Mouse (Mus musculus): ENCODE results near the gene Myo15b. TPM values are rescaled to one million over a fixed set of nuclear protein-coding genes. Genes with fewer than 3 reads are reported as not detected.

The Myo15b gene
- polyA plus RNA-seq, 1 experiment = 12.1 TPM

DNA sequence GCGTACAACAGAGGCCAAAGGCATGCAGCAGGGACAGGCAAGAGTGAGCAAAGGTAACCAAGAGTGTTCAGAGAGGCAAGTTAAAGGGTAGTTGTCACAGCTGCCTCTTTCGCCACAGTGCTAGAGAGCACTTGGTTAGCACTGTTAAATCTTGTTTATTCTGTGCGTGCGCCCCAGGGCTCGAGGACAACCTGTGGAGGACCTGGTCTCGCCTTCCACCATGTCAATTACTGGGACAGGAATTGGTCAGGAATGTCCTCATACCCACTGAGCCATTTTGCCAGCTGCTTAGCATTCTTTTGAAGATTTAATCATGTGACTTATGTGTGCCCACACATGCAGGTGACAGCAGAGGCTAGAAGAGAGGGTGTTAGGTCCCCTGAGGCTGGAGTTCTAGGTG, 31.0 kb downstream of the Myo15b start:
- no peak for TF ChIP-seq POLR2A (IDR thresholded peaks at IDR 0.05; ENCODE audit: control insufficient read depth, low read depth, low read length)
- no peak for TF ChIP-seq CTCF (IDR thresholded peaks at IDR 0.05; ENCODE audit: control insufficient read depth, insufficient read depth, insufficient replicate concordance, low read depth, low read length)
- no peaks in the 10 kb centered on the region for H3K27me3 ChIP-seq (ENCODE audit: control insufficient read depth, insufficient read depth, low read length)
- peaks cover 3% of the 10 kb centered on the region for H3K4me1 ChIP-seq (ENCODE audit: control insufficient read depth, insufficient read depth, low read length)
- no peak overlapping the region for H3K27ac ChIP-seq (ENCODE audit: control insufficient read depth, insufficient read depth, low read depth, low read length)
- no peaks in the 10 kb centered on the region for H3K36me3 ChIP-seq (ENCODE audit: control insufficient read depth, insufficient read depth, low read length)
- H3K4me3 ChIP-seq (ENCODE audit: control insufficient read depth, low read depth, low read length) = no peak overlapping the region

DNA sequence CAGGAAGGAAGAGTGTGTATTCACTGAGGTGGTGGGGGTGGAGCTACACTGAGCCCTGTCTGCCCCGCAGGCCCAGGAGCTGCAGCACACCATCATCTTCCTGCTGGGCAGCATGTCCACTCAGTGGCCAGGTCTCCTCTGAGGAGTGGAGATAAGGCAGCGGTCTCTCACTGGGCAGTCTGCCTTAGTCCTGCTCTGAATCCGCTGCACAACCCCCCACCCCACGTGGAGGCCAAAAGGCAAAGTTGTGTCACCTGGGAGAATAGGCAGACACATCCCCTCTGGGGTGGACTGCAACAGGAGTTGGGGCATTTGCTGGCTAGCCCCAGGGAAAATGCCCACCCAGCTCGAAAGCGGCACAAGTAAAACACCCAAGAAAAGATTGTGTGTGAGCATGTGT, 34.0 kb downstream of the Myo15b start:
- H3K36me3 ChIP-seq (ENCODE audit: control insufficient read depth, insufficient read depth, low read length) = no peaks in the 10 kb centered on the region
- TF ChIP-seq CTCF (IDR thresholded peaks at IDR 0.05; ENCODE audit: control insufficient read depth, insufficient read depth, insufficient replicate concordance, low read depth, low read length) (no peak), POLR2A (IDR thresholded peaks at IDR 0.05; ENCODE audit: control insufficient read depth, low read depth, low read length) (no peak)
- H3K4me1 ChIP-seq (ENCODE audit: control insufficient read depth, insufficient read depth, low read length) = no peaks in the 10 kb centered on the region; the same call in none of the 2 replicates
- H3K4me3 ChIP-seq (ENCODE audit: control insufficient read depth, low read depth, low read length) = no peak overlapping the region
- no peaks in the 10 kb centered on the region for H3K27me3 ChIP-seq (ENCODE audit: control insufficient read depth, insufficient read depth, low read length)
- no peak overlapping the region for H3K27ac ChIP-seq (ENCODE audit: control insufficient read depth, insufficient read depth, low read depth, low read length)

DNA sequence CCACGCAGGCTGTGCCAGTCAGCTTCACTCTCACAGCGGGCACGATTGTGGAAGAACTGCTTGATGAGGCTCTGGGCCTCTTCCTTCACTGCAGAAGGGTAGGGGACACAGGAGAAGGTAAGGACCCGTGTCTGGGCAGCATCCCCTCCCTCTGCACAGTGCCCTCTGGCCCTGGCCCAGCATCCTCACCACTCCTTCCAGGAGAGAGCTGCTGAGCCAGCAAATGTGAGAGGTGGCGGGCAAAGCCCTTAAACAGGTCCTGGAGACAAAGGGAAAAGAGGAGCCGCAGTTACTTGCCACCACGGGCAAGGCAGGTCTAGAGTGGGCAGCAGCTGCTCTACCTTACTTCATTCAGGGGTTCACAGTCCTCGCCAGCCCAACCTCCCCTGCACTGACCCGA, 34.9 kb downstream of the Myo15b start:
- no peaks in the 10 kb centered on the region for H3K36me3 ChIP-seq (ENCODE audit: control insufficient read depth, insufficient read depth, low read length)
- no peak for TF ChIP-seq CTCF (IDR thresholded peaks at IDR 0.05; ENCODE audit: control insufficient read depth, insufficient read depth, insufficient replicate concordance, low read depth, low read length)
- TF ChIP-seq POLR2A (IDR thresholded peaks at IDR 0.05; ENCODE audit: control insufficient read depth, low read depth, low read length) = no peak

DNA sequence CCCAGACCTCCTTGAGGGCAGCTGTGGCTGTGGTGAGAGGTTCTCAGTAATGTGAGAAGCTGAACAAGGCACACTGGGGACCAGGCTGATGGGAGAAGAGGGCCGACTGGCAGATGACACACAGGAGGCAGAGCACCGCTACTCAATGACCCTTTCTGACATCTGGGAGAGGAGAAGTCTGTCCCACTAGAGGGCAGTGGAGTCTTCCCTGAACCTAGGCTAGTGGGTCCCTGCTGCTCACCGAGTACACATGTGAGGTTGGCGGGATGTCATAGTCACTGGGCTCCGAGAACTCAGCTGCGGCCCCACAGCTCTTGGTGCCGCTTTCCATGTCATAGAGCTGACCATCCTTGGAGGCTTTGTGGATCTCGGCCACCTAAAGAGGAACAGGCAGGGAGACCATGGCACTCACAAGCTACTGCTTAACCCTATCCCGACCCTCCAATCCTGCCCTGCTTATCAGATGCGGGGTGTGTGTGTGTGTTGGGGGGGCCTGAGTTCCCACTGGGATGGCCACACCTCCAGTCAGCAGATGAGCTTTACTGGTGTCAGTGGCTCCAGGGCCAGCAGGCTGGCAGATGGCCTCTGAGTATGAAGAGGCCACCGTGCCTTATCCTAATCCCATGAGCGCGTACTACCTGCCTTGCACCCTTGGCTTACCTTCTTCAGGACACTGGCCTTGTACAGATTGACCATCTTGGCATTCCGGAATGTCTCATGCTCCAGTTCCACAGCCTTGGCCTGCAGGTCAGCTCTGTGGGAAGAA, 36.7 kb downstream of the Myo15b start:
- Histone ChIP-seq H3K27ac (ENCODE audit: control insufficient read depth, insufficient read depth, low read depth, low read length) (no peak overlapping the region), H3K36me3 (ENCODE audit: control insufficient read depth, insufficient read depth, low read length) (no peaks in the 10 kb centered on the region), H3K27me3 (ENCODE audit: control insufficient read depth, insufficient read depth, low read length) (no peaks in the 10 kb centered on the region), H3K4me3 (ENCODE audit: control insufficient read depth, low read depth, low read length) (no peak overlapping the region), H3K4me1 (ENCODE audit: control insufficient read depth, insufficient read depth, low read length) (no peaks in the 10 kb centered on the region; the same call in none of the 2 replicates)
- TF ChIP-seq POLR2A (IDR thresholded peaks at IDR 0.05; ENCODE audit: control insufficient read depth, low read depth, low read length) (no peak), CTCF (IDR thresholded peaks at IDR 0.05; ENCODE audit: control insufficient read depth, insufficient read depth, insufficient replicate concordance, low read depth, low read length) (peak; percentile 34; the same call in 1 of the 2 replicates)

More for the DNA sequence above, 34.9 kb downstream of the Myo15b start:
- H3K4me3 ChIP-seq (ENCODE audit: control insufficient read depth, low read depth, low read length) = no peak overlapping the region
- H3K27me3 ChIP-seq (ENCODE audit: control insufficient read depth, insufficient read depth, low read length) = no peaks in the 10 kb centered on the region
- H3K4me1 ChIP-seq (ENCODE audit: control insufficient read depth, insufficient read depth, low read length) = no peaks in the 10 kb centered on the region; the same call in none of the 2 replicates
- H3K27ac ChIP-seq (ENCODE audit: control insufficient read depth, insufficient read depth, low read depth, low read length) = no peak overlapping the region

- Histone ChIP-seq H3K4me1 (ENCODE audit: control insufficient read depth, insufficient read depth, low read length) (peaks cover 2% of the 10 kb centered on the region), H3K4me3 (ENCODE audit: control insufficient read depth, low read depth, low read length) (no peak overlapping the region), H3K27me3 (ENCODE audit: control insufficient read depth, insufficient read depth, low read length) (no peaks in the 10 kb centered on the region), H3K36me3 (ENCODE audit: control insufficient read depth, insufficient read depth, low read length) (no peaks in the 10 kb centered on the region), H3K27ac (ENCODE audit: control insufficient read depth, insufficient read depth, low read depth, low read length) (no peak overlapping the region)
- TF ChIP-seq CTCF (IDR thresholded peaks at IDR 0.05; ENCODE audit: control insufficient read depth, insufficient read depth, insufficient replicate concordance, low read depth, low read length) (no peak), POLR2A (IDR thresholded peaks at IDR 0.05; ENCODE audit: control insufficient read depth, low read depth, low read length) (no peak)
Observed at GRCm38 (mm10) chr11:115898446-115898845, 40.2 kb downstream of the Myo15b start.

DNA sequence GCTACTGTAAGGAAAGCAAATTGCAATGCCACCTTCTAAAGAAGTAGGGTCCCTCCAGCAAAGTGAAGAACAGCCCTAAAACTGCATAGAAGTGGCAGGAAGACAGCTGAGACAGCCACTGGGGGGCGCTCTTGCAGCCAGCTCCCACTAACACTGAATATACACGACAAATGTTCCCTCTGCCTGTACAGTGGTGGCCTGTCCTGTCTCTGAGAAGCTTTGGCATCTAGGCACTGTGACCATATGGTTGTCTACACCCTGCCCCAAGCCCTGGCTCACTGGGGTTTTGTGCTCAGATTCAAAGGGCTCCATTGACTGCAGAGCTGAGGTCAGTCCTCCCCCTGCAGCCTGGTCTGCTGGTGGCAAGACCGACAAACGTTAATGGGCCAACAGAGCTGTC, 40.7 kb downstream of the Myo15b start:
- TF ChIP-seq CTCF (IDR thresholded peaks at IDR 0.05; ENCODE audit: control insufficient read depth, insufficient read depth, insufficient replicate concordance, low read depth, low read length) = peak; percentile 64; the same call in 1 of the 2 replicates
- TF ChIP-seq POLR2A (IDR thresholded peaks at IDR 0.05; ENCODE audit: control insufficient read depth, low read depth, low read length) = no peak
- Histone ChIP-seq H3K4me1 (ENCODE audit: control insufficient read depth, insufficient read depth, low read length) (peaks cover 2% of the 10 kb centered on the region), H3K27me3 (ENCODE audit: control insufficient read depth, insufficient read depth, low read length) (no peaks in the 10 kb centered on the region), H3K27ac (ENCODE audit: control insufficient read depth, insufficient read depth, low read depth, low read length) (no peak overlapping the region), H3K4me3 (ENCODE audit: control insufficient read depth, low read depth, low read length) (no peak overlapping the region), H3K36me3 (ENCODE audit: control insufficient read depth, insufficient read depth, low read length) (no peaks in the 10 kb centered on the region)

GRCm38 (mm10) chr11:115899486-115900266, 41.5 kb downstream of the Myo15b start, which contains the start of gene Smim5:
Gene Smim5, plus strand, starts transcription at chr11:115899966.
- TF ChIP-seq CTCF (IDR thresholded peaks at IDR 0.05; ENCODE audit: control insufficient read depth, insufficient read depth, insufficient replicate concordance, low read depth, low read length) = no peak
- no peak for TF ChIP-seq POLR2A (IDR thresholded peaks at IDR 0.05; ENCODE audit: control insufficient read depth, low read depth, low read length)
- no peaks in the 10 kb centered on the region for H3K27me3 ChIP-seq (ENCODE audit: control insufficient read depth, insufficient read depth, low read length)
- H3K36me3 ChIP-seq (ENCODE audit: control insufficient read depth, insufficient read depth, low read length) = no peaks in the 10 kb centered on the region

More at GRCm38 (mm10) chr11:115899486-115900266, 41.5 kb downstream of the Myo15b start, which contains the start of gene Smim5:
- Histone ChIP-seq H3K27ac (ENCODE audit: control insufficient read depth, insufficient read depth, low read depth, low read length) (no peak within 1 kb of the TSS), H3K4me1 (ENCODE audit: control insufficient read depth, insufficient read depth, low read length) (peaks cover 2% of the 10 kb centered on the region), H3K4me3 (ENCODE audit: control insufficient read depth, low read depth, low read length) (no peak within 1 kb of the TSS)
